Mouse (Mus musculus) lung, postnatal 0 days (tissue): ENCODE data around the gene Dcakd.

ENCODE experiments used
- CTCF ChIP-seq: IDR thresholded peaks from 2 replicates; pipeline ENCODE4 v1.5.1; 2016; ENCODE audit warnings: antibody characterized with exemption, mild to moderate bottlenecking
- EP300 ChIP-seq: IDR thresholded peaks from 2 replicates; pipeline ENCODE4 v1.6.1; 2016; ENCODE audit warnings: antibody characterized with exemption, mild to moderate bottlenecking, control low read depth

- no peak for TF ChIP-seq CTCF
- TF ChIP-seq EP300 = no peak
Observed at GRCm38 (mm10) chr11:103010454-103011205, 17.5 kb downstream of the Dcakd start.
